Mouse (Mus musculus) erythroblast, adult 5-6 weeks (primary cell): ENCODE measurements around the gene Inhbb. TPM values are rescaled to one million over a fixed set of nuclear protein-coding genes. Genes with fewer than 3 reads are reported as not detected.

Experiments
- ATAC-seq: replicated peaks from 2 replicates; pipeline ENCODE4 v1.8.0; 2016; ENCODE audit warnings: moderate number of reproducible peaks, mild to moderate bottlenecking, moderate TSS enrichment, inconsistent platforms; ENCODE audit not compliant: poor library complexity, low FRiP score, severe bottlenecking
- total RNA-seq, 2 experiments: library from RNA; stranded (forward) in 1 of 2; stranded (reverse) in 1 of 2; fragments of 150-400 nt in 1 of 2; fragments of 200-764, 138-1000 nt in 1 of 2; gene quantifications; 2 replicates each; pipeline versions ENCODE4 v1.2.3 to v1.2.4; 2015 to 2017; ENCODE audit warnings: low replicate concordance in 2 of 2

Gene Inhbb
- total RNA-seq (2015; ENCODE audit: low replicate concordance) (not detected in 2 replicates), total RNA-seq (2017; ENCODE audit: low replicate concordance) (not detected in 2 replicates)

DNA sequence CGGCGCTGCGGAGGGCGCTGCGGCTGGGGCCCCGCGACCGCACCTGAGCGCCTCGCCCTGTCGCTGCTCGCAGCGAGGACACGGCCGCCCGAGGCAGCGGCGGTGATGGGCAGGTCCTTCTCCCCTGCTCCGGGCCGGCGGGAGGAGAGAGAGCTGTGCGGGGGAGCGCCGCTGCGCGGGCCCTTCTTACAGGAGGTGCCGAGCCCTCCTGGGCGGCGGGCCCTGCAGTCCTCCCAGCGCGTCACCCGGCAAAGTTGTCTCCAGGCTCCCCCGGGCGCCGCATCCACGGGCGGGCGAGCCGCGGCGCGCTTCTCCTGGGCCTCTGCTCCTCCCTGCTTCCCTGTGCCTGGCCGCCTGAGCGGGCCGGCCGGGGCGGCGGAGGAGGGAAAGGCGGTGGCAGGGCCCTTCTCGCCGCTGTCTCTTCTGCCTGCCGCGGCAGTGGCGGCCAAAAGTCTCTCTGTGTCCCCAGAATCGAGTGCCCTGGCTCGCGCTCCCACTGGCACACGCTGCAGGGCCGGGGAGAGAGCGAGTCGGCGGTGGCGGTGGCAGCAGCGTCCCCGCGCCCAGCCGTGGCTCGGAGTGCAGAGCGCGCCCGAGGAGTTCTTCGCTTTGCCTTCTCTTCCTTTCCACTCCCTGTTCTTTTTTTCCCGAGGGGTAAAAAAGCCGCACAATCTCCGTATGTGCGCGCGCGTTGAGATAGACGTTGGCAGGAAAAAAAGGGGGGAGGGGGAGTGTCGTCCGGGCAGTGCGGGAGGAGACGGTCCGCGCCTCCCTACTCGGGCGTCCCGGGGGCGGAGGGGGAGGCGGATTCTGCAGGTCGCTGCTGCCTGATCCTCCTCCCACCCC lies at the start of gene Inhbb:
Inhbb (minus strand) TSS at position 673 of the 846 bp plus-strand sequence.
- no peak for ATAC-seq

DNA sequence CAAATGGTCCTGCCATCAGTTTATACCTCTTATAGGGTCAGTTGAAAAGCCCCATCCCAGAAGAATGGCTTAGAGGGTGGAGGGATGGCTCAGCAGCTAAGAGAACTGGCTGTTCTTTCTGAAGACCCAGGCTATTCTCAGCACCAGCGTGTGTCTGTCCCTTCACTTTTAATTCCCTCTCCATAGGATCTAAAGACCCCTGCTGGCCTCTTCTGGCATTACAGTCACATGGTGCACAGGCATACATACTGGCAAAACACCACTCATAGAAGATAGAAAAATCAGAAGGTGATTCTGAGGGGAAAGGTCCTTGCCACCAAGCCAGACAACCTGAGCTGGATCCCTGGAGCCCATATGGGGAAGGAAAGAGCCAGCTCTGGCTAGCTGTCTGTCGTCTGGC lies 41.3 kb upstream of the Inhbb start:
- no peak for ATAC-seq

DNA sequence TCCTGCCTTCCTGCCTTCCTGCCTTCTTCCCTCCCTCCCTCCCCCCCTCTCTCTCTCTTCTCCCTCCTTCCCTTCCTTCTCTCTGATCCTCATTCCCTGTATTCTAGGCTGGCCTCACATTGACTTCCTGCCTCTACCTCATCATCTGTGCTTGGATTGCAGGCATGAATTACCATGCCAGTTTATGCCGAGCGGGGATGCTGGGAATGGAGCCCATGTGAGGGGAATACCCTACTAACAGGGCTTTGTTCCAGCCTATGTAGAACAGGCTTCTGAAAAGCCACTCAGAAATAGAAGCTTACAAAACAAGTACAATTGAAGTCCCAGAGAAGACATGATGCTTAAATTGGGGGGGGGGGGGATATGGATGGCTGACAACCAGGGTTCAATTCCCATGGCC lies 38.0 kb upstream of the Inhbb start:
- ATAC-seq: no peak

DNA sequence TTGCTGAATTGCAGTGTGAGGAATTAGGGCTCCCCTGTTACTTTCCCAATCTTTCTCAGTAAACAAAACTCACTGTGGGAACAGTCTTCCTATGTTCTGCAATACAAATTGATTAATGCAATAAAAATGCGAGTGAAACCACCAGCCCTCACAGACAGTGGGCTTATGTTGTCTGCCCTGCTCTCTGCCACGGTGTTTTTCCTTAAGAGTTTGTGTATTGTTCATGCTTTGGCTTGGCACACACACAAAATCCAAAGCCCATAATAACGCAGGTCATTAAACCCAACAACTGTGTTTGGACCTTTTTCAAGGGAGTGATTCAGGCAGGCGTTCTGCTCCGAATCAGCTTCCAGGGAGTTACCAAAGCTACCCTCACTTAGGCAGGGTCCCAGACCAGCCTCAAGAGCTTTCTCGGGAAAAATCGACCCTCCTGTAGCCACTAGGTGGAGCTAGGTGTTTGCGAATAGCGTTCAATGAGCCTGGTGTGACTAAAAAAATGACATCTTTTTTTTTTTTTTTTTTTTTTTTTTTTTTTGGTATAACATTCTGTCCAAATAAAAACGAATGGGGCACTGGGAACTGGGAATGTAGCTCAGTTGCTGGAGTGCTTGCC lies 36.1 kb upstream of the Inhbb start:
- no peak for ATAC-seq

DNA sequence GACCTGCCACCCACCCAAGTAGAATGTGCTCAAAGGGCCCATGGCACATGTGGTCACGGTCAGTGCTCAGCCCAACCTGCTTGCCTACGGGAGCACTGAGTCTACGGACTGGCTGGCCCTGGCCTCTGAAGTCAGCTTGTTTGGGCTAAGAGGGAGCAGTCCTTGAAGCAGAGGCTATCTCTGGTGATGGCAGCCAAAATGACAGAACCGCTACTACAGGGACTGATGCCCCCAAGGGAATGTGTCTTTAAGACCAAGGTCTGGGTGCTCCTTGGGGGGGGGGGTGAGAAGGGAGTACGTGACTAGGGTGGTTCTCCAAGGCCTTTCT lies 35.4 kb upstream of the Inhbb start:
- ATAC-seq: no peak

DNA sequence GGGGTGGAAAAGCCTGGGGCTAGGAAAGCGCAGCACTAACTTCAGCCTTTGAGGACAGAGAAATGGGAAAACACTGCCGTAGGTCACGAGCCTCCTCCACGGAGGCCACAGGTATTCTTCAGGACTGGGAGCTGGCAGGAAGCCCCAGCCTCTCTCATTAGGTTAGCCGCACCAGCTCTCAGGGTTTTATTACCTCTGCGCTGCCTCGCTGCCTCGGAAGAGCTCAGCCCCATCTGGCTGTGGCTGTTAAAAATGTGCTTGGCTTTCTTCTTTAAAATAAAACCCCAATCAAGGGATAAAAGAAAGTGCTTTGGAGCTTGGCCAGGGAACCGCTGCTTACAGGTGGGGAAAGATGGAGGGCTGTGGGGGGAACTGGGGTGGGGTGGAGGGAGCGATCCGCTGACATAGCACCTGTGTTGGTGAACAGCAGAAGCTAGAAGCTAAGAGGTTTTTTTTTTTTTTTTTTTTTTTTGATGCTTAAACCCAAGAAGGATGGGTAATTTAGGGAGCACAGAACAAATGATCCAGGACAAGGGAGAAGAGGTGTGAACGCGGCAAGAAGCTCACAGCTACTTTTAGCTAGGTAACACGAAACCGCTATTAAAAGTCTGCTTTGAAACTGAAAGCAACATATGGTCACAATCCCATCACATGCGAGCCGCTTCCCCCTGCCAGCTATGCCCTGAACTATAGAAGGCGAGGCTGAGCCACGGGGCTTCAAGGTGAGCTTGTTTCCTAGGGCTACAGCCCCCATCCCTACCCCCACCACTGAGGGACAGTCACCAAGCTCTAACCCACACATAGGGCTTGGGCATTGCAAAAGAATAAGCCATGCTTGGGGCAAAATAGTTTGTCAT lies 34.9 kb upstream of the Inhbb start:
- ATAC-seq: no peak

DNA sequence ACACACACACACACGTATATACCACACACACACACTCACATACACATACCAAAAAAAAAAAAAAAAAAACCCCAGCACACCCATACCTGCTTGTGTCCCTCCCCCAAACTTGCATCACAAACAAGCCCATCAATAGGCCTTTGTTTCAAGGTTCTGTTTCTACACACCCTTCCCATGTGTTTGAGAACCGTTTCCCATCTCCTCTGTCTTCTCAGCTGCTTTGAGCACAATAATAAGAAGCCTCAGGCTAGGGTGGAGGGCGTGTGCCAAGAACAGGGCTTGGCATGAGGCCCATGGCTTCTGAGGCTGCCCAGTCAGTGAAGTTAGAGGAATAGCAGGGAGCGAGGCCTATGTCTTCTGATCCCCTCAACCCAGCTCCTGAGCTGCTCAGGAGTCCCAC lies 31.7 kb upstream of the Inhbb start:
- no peak for ATAC-seq

DNA sequence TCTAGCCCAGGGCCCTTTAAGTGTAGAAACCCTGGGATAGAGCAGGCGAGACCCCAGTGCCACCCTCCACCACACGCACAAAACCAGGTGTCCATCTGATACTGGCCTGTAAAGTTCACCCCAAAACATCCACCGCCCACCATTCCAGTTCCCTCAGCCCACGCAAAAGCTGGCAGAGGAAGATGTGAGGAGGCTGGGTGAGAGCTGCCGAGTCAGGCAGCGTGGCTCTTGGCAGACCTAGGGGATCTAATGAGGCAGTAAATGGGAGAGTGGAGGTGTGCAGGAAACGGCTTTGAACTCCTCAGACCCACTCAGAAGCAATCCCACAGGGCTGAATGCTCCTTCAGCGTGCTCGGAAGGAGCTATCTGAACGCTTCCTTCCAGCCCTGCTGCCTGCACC lies 29.4 kb upstream of the Inhbb start:
- ATAC-seq: no peak

DNA sequence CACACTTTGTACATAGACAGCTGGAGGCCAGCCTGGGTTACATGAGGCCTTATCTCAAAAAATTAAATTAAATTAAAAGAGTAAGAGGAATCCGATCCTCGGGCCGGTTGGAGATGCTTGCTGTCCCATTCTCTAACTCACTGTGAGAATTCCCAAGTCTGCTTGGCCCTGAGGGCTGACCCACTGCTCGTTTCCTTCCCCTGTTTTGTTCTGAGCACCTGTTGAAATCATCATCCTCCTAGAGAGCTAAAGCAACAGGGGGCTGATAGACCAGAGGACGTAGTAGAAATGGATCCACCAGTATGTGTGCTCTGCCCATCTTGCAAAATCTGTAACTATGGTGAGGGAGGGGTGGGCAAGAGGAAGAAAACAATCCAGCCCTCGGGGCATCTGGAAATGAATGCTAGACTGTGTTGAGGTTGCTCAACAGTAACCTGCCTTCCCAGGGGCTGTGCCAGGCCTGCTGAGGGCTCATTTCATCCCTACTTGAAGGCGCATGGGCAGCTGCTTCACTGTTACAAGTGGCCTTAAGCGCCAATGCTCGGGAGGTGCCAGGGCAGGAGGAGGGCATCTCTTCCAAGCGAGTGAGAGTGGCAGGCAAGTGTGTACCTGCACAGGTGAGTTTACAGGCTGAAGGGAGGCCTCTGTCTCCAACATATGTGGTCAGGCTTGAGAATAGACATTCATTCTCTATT lies 28.8 kb upstream of the Inhbb start:
- ATAC-seq: no peak

DNA sequence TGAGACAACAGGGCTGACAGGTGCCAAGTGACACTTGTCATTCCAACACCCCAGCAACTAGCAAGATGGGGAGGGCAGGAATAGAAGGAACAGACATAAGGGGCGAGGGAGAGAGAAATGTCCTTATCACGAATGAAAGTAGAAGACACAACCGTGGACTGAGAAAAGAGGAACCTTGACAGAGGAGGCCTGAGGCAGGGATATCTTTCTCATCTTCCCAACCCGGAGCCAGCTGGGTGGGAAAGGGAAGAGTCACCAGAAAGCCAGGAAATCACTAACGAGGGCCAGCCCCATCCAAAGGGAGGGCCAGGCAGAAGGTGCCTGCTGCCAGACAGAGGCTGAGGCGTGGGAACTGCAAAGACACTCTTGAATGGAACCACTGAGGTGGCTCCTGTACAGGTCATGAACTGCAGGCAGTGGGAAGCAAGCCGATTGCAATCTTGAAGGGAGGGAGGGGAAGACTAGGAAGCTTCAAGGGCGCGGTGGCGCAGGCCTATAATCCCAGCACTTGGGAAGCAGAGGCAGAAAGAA lies 24.8 kb upstream of the Inhbb start:
- no peak for ATAC-seq

DNA sequence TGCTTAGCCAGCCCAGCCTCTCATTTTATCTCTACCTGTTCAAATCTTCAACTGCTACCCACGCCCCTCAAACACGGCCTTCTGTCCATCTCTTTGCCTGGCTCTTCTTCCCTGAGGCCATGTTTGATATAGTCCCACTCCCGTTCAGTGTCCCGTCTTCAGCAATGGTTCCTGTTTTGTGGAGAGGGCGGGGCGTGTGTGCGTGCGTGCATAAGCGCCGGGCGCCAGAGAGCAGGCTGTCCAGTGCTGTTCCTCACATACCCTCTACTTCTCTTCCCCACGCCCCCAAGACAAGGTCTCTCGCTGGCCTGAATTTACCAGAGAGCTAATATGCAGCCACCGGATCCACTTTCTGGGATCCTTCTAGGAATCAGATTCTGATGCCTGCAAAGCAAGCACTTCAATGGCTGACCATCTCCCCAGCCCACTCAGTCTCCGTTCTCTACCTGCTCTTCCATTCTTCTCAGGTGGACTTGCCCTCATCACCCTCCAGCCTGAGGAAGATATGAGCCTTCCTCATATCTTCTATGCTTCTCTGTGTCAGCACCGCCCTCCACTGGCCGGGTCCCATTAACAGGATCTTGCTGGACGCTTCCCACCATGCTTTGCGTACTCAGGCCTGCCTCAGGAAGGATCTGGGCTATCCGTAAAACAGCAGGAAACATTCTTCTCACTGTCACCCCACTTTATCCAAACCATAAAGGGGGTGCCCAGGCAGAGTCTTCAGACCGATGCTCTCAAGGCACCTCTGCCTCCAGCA lies 21.7 kb upstream of the Inhbb start:
- ATAC-seq: no peak

DNA sequence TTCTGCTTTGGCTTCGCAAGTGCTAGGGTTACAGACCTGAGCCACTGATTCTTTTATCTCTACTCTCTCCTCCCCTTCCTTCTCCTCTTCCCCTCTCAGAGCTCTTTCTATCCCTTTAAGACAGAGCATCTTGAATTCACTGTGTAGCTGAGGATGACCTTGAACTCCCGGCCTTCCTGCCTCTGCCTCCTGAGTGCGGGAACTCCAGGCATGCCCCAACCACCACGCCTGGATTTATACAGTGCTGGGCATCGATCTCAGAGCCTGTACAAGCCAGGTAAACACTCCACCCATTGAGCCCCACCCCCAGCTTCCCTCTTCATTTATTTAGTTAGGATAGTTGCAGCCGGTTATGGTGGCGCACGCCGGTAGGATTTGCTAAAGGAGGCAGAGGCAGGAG lies 20.9 kb upstream of the Inhbb start:
- no peak for ATAC-seq

DNA sequence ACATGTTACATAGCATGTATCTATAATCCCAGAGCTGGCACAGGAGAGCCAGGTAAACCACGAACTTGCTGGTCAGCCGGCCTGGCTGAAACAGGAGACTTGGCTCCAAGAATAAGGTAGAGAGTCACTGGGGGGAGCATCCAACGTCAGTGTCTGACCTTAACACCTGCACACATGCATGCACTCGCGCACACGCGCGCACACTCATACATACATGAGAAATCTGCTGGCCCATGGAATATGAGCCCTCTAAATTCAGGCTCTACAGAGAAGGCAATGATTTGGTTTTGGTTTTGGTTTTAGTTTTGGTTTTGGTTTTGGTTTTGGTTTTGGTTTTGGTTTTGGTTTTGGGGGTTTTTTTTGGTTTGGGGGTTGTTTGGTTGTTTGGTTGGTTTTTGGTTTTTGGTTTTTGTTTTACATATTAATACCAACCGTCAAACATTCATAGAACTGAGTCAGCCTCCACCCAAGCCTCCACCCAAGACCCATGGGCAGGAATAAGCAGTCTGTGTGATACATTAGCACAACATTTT lies 16.1 kb upstream of the Inhbb start:
- no peak for ATAC-seq

DNA sequence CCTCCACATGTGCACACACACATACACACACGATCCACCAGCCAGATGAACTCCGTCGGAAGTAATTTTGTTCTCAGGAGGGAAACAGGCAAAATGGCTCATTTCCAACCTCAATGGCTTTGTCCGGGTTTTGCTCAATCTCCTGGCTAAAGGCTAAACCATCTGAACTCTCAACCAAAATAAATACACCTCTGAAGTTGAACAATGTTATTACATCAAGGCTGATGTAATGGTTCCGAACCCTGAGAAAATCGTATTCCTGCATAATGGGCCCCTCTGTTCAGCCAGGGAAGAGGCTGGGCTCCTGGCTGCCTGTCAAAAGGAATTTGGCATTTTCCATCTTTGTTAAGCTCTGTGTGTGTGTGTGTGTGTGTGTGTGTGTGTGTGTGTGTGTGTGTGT lies 15.4 kb upstream of the Inhbb start:
- no peak for ATAC-seq

DNA sequence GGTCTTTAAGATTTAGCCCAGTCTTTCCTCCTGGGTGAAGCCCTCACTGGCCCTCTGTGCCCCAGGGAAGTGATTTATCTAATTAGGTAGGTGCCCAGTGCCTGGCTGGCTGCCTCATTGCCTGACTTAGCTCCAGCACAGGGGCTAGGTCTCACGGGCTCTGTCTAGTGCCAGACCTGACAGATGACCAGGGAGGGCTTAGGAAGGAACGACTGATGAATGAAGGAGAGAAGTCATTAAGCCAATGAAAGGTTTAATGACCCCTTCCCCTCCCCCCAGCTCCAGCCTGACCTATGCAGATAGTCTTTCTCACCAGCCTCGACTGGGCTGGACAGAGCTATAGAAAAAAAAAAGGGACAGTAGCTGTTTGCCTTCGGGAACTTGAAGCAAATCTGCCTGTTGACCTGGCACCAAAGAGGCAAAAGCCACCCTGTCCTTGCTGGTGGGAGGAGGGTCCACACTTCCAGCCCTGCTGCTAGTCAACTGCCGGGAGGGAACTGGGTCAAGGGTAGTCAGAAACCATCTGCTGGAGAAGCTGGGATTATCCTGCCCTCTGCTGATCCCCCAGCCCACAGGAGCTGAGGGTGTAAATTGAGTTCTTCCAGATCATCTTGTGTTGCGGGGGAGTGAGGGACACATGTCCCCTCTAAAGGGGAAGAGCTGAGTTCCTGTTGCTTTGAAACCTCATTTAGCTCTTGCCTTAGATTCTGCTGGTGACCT lies 2.3 kb upstream of the Inhbb start:
- no peak for ATAC-seq

DNA sequence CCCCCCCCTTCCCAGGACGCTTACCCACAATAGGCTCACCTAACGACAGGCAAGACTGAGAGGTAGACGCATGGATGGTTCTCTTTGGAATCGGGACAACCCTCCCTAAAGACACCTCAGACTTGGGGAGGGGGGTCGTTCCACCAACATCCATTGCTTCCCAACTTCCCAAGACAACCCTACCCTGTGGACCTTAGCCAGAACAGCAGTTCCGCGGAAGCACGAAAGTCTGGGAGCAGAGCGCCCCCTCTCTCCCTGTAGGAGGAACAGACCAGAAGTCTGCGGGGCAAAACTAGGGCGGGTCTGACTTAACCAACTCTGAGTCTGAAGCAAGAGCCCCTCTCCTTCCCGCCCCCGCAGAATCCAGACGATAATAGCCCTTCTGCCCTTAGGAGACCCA lies 1.5 kb upstream of the Inhbb start:
- no peak for ATAC-seq

DNA sequence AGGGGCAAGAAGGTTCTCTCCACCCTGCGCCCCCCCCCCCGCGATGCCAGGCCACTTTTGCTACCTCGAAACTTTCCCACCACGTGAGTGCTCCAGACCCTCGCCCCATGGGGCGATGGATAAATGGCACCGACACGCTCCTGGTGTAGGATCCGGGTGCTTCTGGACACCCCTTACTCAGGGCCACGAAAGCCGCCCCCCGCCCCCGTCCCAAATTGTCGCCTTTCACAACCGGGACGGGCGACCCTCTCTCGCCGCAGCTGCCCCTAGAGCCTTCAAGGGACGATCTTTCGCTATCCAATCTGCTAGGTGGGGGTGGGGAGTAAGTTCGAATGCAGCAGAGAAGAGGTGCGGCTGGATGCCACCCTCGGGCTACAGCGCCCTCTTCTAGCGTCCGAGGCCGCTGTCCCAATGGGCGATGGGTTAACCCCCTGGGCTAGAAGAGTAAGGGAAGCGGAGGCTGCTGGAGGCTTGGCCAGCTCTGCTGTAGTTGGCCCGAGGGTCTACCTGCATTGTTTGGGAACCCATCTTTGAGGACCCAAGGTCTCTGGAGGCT lies 490 bp upstream of the Inhbb start:
- ATAC-seq: no peak

DNA sequence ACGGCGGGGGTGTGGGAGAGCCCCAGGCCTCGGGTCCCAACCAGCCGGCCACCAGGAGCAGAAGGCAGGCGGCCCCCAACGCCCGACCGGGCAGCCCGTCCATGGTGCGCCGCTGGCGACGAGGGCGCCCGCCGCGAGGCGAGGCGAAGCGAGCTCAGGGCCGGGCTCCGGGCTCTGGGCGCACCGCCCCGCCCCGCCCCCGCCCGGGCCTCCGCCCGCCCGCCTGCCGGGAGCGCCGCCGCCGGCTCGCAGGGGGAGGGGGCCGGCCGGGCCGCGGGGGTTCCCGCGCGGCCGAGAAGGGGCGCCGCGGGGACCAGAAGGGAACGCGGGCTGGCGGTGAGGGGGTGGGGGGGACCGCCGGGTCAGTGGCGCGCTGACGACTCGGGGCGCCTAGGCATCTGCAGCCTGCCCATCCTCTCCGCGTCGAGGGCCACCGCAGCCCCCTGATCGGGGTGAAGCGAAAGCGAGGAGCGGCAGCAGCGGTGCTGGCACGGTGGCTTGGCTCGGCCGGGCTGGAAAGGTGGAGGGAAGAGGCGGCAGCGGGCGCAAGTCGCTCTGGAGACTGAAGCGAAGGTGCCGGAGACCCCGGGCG lies 968 bp downstream of the Inhbb start:
- no peak for ATAC-seq
